Mouse (Mus musculus): ENCODE results near the gene Gm27027.

DNA sequence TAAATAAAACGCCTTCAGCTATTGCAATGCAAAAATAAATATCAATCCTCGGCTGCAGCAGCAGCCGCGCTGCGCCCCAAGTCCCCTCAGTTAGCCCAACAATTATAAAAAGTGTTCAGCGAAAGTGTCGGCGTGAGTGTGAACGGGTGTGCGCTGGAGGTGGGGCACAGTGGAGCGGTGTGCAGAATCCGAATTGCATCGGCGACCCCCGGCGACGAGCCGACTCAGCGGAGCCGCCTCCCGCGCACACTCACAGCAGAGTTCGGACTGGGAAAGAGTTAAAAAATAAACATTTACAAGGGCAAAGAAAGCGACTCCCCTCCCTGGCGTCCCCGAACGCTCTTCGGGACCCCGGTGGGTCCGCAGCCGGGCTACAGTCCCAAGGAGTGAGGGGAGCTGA lies 40.3 kb downstream of the Gm27027 start:
- TF ChIP-seq CTCF (conservative IDR thresholded peaks at IDR 0.05; ENCODE audit: low read length) (no peak), NANOG (IDR thresholded peaks at IDR 0.05; ENCODE audit: borderline replicate concordance, low read length) (no peak)
